Mouse (Mus musculus) left cerebral cortex, postnatal 4 days (tissue): Measurements from ENCODE around the gene Gpr27. TPM values are rescaled to one million over a fixed set of nuclear protein-coding genes. Genes with fewer than 3 reads are reported as not detected.

Experiments used
- DNase-seq: peaks from one replicate; pipeline ENCODE4 v3.0.0-alpha.2; 2022
- intact Hi-C: fragments of 180-260 bp; cut with DNase I; formaldehyde crosslinking; loops from one replicate; pipeline ENCODE4 v1.15.1; 2025
- total RNA-seq, 2 experiments: library from RNA; stranded (reverse); gene quantifications; 2 replicates each; pipeline ENCODE4 v1.2.3; 2021

Gene Gpr27
- total RNA-seq, 2 experiments from 2014 or later: 101 to 104 TPM

DNA sequence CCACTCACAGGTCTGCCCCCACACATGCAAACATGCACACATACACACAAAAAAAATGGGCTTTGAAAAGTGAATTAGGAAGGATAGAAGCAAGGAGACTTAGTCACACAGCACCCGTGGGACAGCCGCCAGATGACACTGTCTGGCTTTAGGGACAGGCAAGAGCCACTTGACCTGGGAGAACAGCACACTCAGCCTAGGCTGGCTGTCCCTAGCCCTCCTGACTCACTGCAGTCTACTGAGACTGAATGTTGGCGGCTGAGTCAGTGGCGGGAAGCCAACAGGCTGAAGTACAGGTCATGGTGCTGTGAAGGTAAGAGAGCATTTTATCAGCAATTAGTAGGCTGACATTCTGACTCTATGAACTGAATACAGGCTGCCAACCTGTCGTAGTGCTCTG is 42.2 kb downstream of the Gpr27 start:
- DNase-seq: no peak
- intact Hi-C loops: no loop called here

DNA sequence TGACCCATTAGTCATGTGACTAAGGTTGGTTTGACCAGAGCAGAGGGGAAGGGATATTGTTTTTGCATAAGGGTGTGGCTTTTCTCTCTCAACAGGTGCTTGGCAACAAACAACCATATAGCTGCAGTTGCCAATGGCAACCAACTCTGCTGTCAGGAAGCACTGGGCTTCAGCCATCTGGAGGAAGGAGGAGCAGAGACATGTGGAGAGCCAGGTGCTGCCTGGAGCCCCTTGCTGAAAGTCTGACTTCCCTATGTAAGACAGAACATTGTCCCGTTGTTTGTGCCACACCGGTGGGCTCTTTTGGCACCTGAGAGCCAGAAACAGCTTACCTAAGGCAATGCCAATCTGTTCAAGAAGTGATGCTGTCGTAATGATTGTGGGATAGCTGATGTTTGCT is 50.4 kb downstream of the Gpr27 start:
- DNase-seq: peak; percentile 52
- intact Hi-C loops: no loop called here

Other genes with a start within 250 kb of the Gpr27 start
- gene Foxp1, start 170.0 kb upstream of the Gpr27 start, total RNA-seq: 100 to 1,000 TPM; 210 to 247 TPM
- 10 to 100 TPM; 13.9 to 16.0 TPM for gene Eif4e3, start 25.9 kb upstream of the Gpr27 start, total RNA-seq
- 10 to 100 TPM; 11.2 to 15.9 TPM for gene Gm20696, start 25.9 kb upstream of the Gpr27 start, total RNA-seq
- 1 to 10 TPM in 1 of 2 experiments, under 1 TPM in 1; 0.78 to 2.7 TPM for gene Prok2, start 33.7 kb downstream of the Gpr27 start, total RNA-seq